Mouse (Mus musculus) layer of hippocampus, postnatal 14 days (tissue): ENCODE results near the gene Pan2. TPM values are rescaled to one million over a fixed set of nuclear protein-coding genes. Genes with fewer than 3 reads are reported as not detected.
A peak's percentile ranks its signal among the peaks of the same experiment; 100 is the strongest.
"Not testable (repeated sequence)": the region's sequence is repeated elsewhere in the genome, so short reads cannot be mapped to it uniquely, and the experiment has no call there.

Experiments used
- DNase-seq, 2 experiments: peaks; one replicate each; pipeline ENCODE4 v3.0.0; 2021 to 2022; ENCODE audit warnings: low spot score in 2 of 2, mixed read lengths in 1 of 2
- long read RNA-seq, 2 experiments: library from polyadenylated mRNA; stranded (forward); transcript quantifications; one replicate each; pipeline ENCODE4 v2.0.0; 2021
- total RNA-seq, 2 experiments: library from RNA; stranded (reverse); gene quantifications; 2 replicates each; pipeline ENCODE4 v1.2.3; 2021

The Pan2 gene
- total RNA-seq: 10 to 100 TPM; 15.1 to 15.4 TPM
- long read RNA-seq, experiment 1, full-length matches to known transcripts: 3 of 10 reads
- long read RNA-seq, experiment 1, partial matches to known transcripts: 3 of 10 reads
- long read RNA-seq, experiment 1, other reads (novel, unspliced or antisense): 4 of 10 reads
- long read RNA-seq, experiment 2, full-length matches to known transcripts: 7 of 13 reads
- long read RNA-seq, experiment 2, partial matches to known transcripts: 2 of 13 reads
- long read RNA-seq, experiment 2, other reads (novel, unspliced or antisense): 4 of 13 reads

DNA sequence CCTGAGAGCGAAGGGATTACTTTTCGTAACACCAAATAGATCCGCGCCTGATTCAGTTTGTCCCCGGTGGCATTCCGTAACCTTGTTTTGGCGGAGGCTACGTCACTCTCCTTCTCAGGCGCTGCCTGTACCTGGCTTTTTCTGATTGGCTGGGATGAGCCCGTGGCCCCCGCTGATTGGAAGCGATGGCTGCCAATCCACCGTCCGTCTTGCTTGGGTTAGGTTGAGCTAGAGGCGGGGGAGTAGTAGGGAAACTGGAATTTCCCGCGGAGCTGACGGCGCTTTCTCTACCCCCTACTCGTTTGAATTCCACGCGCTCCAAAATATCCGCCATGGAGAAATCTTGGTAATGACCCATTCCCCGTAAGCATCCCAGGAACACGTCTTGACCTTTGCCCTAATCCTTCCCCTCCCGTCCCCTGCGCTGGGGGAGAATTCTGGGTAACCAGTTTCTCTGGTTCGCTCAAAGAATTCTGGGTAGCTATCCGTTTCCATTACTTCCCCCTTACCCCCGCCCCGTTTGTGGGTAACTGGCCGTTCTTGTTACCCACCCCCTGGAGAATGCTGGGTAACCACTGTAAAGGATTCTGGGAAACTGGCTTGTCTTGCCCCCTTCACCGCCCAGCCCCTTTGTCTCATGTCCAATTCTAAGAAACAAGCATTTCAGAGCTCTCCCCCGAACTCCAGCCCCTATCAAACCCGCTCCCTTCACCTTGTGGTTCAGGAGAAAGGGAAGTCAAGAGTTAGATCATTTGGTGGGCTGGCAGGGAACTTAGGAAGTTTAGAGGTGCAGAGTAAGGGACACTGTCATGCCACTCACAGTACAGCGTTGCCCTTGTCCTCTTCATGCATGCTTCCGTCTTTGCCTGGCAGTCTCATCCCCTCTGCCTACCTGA is at the start of gene Pan2:
Pan2 (plus strand) TSS at position 210 of the 896 bp plus-strand sequence.
- peak; percentile 100 for DNase-seq

DNA sequence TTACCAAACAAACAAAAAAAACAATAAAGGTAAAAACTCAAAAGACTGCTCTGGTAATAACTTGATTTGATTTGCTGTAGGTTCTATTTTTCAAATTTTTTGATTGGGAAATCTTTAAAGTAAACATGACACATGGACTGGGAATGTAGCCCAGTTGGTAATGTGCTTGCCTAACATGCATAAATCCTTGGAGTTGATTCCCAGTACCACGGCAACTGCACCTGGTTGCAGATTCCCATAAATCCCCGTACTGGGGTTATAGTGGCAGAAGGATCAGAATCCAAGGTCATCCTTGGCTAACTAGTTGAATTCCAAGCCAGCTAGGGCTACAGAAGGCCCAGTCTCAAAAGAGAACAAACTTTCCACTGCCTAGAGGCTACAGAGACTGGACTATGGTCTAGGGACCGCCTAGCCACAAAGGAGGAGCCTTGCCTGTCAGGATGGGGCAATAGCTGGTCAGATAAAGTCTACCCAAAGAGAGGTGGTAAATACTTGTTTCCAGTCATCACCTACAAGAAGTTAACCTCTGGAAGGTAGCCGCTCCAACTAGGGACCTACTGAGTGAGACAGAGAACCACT is 49.4 kb upstream of the Pan2 start, which contains the start of gene Apon:
Apon (plus strand) TSS at position 420 of the 579 bp plus-strand sequence.
- DNase-seq: no peak

DNA sequence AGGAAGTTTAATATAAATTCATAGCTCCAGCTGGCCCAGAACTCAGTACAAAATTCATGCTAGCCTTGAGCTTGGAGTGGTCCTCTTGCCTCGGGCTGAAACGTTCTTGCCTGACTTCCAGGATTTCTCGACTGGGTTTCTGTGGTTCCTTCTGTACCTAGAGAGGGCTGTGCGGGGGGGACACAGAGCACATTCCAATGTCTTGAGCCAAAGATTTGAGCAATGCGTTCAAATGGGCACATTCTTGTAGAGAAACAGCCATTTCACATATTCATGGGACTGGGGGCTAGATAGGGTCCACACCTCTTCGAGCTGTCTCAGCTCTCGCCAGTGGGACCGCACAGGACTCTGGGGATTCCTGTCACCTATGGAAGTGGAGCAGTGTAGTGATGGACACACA is 47.2 kb upstream of the Pan2 start:
- DNase-seq: no peak

DNA sequence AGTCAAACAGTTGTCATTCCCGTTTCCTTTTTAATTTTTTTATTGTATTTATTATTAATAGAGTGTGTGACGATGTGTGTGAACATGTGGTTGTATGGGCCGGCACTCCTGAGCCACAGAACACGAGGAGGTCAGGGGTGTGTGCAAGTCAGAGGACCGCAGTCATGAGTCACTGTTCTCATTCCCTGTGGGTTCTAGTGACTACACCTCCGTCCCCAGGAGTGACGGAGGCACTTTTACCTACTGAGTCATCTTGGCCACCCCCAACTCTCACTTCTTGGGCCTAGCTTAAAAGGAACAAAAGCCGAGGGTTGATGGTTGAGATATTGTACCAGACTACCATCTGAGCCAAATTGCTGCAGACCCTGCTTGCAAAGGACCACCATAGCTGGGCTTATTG is 46.8 kb upstream of the Pan2 start:
- no peak for DNase-seq

DNA sequence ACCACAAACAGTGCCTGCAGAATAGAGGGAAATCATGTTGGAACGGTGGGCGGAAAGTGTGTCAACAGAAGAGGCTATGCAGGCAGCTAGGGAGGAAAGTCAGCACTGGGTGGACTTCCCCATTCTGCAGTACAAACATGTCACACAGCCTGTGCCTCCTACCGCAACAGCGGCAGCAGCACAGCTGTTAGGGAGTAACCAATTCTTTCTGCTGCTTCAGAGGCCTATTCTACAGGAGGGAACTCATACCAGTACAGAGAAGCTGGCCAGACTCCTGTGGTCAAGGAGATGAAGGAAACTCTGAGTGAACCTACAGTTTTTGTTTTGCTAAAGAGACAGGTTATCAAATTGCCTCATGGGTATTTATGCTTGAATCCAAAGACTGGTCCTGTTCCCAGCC is 44.2 kb upstream of the Pan2 start:
- DNase-seq: no peak

DNA sequence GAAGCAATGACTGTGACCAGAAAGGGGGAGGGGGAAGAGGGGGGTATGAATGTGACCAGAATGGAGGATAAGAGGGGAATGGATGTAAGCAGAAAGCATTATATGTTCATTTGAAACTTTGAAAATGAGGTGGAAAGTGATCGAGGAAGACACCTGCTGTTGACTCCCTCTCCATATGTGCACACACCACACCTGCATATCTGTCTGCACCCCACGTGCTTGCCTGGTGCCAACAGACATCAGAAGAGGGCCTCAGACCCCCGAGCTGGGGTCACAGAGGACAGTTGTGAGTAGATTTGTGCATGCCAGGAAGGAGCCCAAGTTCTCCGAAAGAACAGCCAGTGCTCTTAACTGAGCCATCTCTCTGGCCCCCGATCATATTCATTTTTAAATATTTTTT is 43.2 kb upstream of the Pan2 start:
- no peak for DNase-seq

DNA sequence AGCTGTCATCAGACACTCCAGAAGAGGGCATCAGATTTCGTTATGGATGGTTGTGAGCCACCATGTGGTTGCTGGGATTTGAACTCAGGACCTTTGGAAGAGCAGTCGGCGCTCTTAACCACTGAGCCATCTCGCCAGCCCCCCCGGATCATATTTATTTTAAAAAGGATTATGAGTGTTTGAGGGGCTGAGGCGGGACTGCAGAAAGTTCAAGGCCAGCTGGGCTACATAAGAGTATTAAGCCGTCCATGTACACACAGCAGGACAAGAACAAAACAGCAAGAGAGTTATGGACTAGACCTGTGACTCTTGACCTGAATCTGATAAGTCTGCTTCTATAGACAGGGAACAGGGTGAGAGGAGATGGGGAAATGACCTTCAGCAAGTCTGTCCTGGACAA is 42.8 kb upstream of the Pan2 start:
- not testable (repeated sequence) for DNase-seq

DNA sequence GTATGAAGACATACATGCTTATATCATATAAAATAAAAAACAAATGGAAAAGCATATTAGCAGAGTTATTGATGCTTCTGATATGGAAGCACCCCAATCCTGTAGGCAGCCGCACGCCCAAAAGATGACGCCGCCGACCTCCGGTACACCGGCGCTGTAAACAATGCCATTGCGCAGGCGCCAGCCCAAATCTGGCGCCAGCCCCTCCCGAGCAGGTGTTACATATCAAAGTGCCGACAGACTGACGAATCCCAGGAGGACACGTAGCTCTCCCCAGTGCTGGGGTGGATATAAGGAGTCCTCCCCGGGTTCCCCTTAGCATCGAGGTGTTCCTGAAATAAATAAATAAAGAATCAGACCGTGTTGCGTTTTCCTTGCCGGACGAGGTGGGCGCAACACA is 40.8 kb upstream of the Pan2 start:
- no peak for DNase-seq

DNA sequence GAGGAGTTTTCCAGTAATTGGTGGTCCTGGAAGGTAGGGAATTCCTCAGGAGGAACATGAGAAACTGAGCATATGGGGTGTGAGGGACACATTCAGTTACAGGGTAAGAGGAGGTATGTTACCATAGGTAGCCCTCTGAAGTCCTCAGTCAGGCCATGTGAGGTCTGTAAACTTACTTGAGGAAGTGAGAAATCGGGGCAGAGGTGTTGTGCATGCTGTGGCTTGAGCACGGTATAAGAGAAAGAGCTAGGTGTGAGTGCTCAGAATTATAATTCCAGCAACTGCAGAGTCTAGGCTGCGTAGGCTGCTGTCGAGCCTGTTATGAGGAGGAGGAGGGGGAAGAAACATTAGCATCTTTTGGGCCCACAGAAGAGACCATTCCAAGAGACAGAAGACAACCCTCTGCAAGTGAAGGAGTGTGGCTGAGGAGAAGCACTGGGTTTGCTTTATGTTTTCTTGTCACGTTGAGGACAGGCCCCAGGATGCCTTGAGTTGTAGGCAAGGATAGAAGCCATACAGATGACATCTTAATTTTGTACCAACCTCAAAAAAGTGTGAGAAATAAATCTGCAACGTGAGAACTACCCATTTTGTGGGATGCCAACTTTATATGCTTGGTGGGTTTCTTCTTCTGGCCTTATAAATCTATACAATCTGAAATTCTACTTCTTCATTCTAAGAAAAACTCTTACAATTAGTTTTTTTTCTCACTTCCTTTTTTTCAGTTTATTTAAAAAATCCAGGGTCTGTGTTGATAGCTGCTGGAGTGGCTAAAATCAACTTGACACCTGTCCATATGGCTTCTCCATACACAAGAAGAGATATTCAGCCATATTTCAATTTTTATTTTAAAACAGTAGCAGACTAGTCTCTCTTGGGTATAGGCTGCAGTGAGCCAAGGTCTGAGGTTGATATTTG is 39.5 kb upstream of the Pan2 start:
- DNase-seq: no peak

DNA sequence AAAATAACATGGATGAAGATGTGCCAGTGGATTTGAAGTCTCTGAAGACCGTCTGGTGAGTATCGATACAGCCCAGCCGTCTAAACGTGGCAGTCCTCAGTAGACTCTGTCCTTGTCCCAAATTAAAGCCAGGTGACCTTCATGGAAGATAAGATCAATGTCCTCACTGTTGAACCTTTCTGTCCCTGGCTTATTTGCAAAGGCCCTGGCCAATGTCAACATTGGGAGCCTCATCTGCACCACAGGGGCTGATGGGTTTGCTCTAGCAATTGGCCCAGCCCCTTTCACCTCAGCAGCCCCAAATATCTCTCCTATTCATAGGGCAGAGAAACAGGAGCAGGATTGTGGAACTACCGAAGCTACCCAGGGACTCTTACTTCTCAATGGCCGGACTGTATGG is 34.8 kb upstream of the Pan2 start, which contains the start of gene Apof:
Apof (plus strand) TSS at position 301 of the 400 bp plus-strand sequence.
- DNase-seq: no peak

DNA sequence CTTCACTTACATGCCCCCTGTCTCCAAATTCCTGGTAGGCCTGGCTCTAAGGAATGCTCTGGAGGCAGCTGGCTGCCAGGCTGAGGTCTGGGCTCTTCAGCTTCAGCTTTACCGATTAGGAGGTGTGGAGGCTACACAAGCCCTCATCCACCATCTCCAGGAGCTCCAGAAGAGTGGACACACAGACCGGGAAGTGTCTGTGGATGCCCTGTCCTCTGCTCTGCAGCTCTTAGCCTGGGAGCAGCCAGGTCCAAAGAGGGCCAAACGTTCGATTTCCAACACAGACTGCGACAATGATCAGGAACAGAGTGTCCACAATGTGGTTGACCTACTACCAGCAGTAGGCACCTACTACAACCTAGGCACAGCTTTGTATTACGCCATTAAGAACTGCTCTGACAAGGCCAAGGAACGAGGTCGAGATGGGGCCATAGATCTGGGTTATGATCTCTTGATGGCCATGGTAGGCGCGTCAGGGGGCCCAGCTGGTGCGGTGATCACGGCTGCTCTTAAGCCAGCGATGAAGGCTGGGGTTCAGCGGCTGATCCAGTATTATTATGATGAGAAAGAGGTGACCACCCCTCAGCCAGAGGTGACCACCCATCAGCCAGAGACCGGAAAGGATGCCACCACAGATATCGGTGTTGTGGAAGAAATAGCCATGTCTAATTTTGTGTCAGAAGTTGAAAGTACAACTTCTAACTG is 33.8 kb upstream of the Pan2 start:
- no peak for DNase-seq

DNA sequence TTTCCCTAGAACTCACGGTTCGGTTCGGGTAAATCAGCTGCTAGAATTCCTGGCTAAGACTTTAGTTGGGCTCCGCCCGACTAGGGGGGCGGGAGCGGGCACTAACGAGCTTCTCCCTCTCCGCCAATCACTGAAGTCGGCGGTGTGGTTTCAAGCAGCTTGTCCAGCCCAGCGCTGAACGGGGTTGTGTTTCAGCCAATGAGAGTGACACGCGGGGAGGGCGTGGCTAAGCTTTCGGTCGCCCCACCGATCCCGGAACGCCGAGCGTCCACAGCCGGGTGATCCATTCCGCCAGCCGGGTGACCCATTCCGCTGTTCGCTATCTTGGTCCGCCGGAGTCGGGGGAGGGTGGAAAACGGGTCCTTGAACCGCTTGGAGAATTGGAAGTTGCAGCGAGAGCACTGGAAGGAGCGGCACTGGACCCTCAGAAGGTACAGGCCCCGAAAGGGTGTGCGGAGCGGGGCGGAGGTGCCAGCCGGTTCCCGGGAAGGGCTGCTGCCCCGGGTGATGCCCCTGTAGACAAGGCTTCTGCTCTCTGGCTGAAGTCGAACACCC is 32.8 kb upstream of the Pan2 start, which contains the start of gene Stat2:
Stat2 (plus strand) TSS at position 273 of the 555 bp plus-strand sequence.
- peak; percentile 94 to 98 for DNase-seq

DNA sequence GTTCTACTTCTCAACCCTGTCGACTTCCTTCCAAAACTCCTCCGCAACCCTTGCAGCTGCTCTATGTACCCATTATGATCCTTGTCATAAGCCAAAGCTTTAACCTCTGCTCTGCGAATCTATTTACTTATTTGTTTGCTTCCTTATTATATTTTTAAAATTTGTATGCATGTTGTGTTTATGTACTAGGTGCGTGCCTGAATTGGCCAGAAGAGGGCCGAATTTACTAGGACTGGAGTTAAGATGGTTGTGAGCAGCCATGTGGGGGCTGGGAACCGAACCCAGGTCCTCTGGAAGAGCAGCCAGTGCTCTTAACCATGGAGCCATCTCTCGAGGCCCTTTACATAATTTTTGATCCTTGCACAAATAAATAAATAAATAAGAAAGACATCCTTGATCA is 32.3 kb upstream of the Pan2 start:
- no peak for DNase-seq

DNA sequence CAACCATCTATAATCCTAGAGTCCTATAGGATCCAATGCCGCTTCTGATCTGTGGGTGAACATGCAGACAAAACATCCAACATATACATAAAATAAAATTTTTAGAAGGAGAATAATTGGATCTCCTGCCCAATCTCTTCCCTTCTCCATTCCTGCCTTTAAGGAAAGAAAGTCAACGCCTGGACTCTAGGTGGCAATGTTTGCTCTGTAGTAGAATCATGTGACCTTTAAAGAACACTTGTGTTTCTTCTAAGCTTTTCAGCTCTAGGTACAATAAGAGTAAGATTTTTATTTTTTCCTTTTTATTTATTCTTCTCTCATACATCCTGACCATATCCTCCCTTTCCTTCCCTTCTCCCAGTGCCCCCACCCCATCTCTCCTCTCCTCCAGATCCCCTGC is 31.3 kb upstream of the Pan2 start:
- DNase-seq: no peak

DNA sequence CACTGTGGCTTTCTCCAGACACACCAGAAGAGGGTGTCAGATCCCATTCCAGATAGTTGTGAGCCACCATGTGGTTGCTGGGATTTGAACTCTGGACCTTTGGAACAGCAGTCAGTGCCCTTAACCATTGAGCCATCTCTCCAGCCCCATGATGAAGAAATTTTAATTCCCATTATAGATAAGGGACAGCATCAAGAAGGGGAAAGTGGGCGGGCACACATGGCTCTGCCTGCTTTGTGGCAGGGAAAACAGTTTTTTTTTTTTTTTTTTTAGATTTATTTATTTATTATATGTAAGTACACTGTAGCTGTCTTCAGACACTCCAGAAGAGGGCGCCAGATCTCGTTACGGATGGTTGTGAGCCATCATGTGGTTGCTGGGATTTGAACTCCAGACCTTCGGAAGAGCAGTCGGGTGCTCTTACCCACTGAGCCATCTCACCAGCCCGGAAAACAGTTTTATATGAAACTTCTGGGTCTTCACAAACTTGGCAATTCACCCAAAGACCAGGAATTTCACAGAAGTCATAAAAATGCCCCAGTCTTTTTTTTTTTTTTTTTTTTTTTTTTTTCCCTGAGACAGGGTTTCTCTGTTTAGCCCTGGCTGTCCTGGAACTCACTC is 30.2 kb upstream of the Pan2 start:
- DNase-seq: not testable (repeated sequence)

DNA sequence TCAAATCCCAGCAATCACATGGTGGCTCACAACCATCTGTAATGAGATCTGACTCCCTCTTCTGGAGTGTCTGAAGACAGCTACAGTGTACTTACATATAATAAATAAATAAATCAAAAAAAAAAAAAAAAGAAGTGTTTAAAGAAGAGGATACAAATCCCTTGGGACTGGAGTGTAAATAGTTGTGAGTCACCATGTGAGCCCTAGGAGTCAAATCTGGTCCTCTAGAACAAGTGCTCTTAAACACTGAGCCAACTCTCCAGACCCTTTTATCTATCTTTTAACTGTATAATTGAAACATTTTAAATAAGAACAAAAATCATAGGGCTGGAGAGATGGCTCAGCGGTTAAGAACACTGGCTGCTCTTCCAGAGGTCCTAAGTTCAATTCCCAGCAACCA is 27.8 kb upstream of the Pan2 start:
- not testable (repeated sequence) for DNase-seq

DNA sequence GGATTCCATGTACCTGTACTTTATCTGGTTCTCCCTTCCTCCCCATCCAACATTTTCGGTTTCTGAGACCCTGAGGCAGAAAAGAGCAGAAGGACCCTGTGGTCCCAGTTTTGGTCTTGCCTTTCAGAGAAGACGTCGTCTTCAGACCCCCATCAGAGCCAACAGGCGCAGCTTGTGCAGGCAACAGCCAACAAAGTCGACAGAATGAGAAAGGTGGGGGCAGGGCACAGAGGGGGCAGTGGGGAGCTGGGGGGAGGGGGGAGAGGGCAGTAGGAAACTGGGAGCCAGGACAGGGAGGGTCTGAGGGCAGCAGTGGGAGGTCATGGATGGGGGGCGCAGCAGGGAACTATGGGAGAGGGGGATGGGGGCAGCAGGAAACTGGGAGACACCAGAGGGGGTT is 25.0 kb upstream of the Pan2 start:
- no peak for DNase-seq

DNA sequence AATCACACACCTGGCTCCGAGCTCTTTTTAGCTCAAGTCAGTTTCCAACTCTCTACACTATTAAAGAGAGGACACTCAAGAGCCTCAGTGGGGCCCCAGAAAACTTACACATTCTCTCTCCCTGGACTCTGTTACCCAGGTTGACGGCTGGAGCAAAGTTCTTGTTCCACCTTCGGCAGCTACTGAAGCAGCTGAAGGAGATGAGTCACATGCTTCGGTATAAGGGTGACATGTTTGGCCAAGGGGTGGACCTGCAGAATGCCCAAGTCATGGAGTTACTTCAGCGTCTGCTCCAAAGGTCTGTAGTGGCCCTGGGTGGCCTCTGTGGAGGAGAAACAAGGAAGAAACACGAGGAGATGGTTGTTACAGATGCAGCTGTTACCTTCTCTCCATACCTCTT is 22.2 kb upstream of the Pan2 start:
- DNase-seq: no peak

DNA sequence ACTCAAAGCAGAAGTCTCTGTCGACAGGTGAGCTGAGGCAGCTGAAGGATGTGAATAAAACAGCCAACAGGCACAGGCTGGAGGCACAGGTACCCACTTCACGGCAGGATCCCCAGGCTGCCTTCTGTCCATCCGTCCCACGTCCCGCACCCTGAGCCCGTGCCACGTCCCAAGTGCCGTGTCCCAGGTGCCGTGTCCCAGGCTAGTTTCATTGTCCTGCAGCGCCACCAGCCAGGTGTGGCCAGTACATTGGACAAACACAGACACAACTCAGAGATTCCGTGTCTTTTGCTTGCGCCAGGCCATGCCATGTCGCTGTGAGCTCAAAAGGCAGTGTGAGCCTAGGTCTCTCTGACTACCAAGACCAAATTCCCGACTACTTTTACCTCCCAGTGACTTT is 21.5 kb upstream of the Pan2 start:
- DNase-seq: no peak
